9 mouse cellular contexts compared by ENCODE assay signal in the genomic region with DNA sequence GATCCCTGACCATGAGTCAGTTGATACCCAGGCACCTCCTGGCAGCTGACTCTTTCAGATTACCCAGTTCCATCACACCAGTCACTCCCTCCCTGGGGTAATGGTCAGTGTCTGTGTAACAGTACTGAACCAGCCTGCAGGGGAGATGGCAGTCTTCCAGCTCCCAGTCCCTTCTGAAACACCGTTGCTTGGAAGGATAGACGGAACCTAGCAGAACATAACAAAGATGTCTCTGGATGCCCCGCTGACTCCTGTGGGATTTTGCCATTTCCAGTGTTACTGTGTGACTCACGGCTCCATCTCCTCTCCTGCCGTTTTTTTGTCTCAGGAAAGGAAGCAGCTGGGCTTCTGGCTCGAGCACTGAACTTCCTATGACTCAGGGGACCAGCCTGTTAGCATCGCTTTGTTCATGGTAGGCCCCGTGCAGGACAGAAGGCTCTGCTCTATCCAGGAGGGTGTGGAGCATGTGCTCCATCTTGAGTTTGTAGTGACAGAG.
DNase-seq lines count a peak whose midpoint lies in the region; ATAC-seq and TF ChIP-seq lines count a peak whose summit lies in the region.
"Had no signal": no experiment of that assay in that cellular context is flagged by ENCODE, and none has a peak within 500 bp of the region (broad histone marks: within the 10 kb centered on the region; RNA-seq: fewer than 3 reads in every experiment).

No protein-coding gene starts in this region.

- H3K36me3 ChIP-seq in lung, embryonic 16.5 days (ENCODE audit: control insufficient read depth, insufficient read depth, low read length): no peaks in the 10 kb centered on the region
- H3K36me3 ChIP-seq: midbrain, embryonic 12.5 days had no signal

- 26% methylated on average over 8 of the region's 8 CpGs for WGBS in lung, embryonic 16.5 days

- H3K4me3 ChIP-seq in gastrocnemius, adult 2 months: no peak overlapping the region
- H3K4me3 ChIP-seq in lung, embryonic 16.5 days (ENCODE audit: low read length): no peak overlapping the region
- H3K4me3 ChIP-seq: midbrain, embryonic 12.5 days had no signal

- DNase-seq in layer of hippocampus, adult 11-12 months (ENCODE audit: low spot score): peak; percentile 53
- DNase-seq in layer of hippocampus, postnatal 25 days (ENCODE audit: extremely low spot score in 1 of 2, low spot score in 1 of 2): no peak
- peak; percentile 34 to 43 for DNase-seq in adrenal gland, postnatal 36 days
- peak; percentile 42 for DNase-seq in gastrocnemius, adult 2 months
- peak; percentile 13 for DNase-seq in kidney, adult 18-20 months
- no peak for DNase-seq in c-Kit-positive CD71-positive TER-119-positive erythroid progenitor cells, embryonic 14.5 days (ENCODE audit: low spot score)

- H3K27me3 ChIP-seq in lung, embryonic 16.5 days (ENCODE audit: control insufficient read depth, insufficient read depth, low read depth, low read length): no peaks in the 10 kb centered on the region
- H3K27me3 ChIP-seq: midbrain, embryonic 12.5 days had no signal

- H3K4me1 ChIP-seq in lung, embryonic 16.5 days (replicated peaks; ENCODE audit: control insufficient read depth, insufficient read depth, low read length): peaks cover 13% of the 10 kb centered on the region
- H3K4me1 ChIP-seq: midbrain, embryonic 12.5 days had no signal

- peak; percentile 94 for ATAC-seq in lung, embryonic 16.5 days (ENCODE audit: low read depth)
- no peak for ATAC-seq in granulocyte monocyte progenitor cell, adult 5-6 weeks (replicated peaks; ENCODE audit: poor library complexity, severe bottlenecking)

- no peak overlapping the region for H3K27ac ChIP-seq in gastrocnemius, adult 2 months
- peak overlapping the region; percentile 51 for H3K27ac ChIP-seq in lung, embryonic 16.5 days (ENCODE audit: low read length)
- H3K27ac ChIP-seq: midbrain, embryonic 12.5 days had no signal

- intact Hi-C loops in gastrocnemius, adult 2 months (cut with DNase I): no loop called here

- peak overlapping the region; percentile 14; the same call in 1 of the 2 replicates for H3K4me2 ChIP-seq in lung, embryonic 16.5 days (ENCODE audit: low read depth, low read length)
- H3K4me2 ChIP-seq: midbrain, embryonic 12.5 days had no signal

- no peak overlapping the region for H3K9ac ChIP-seq in lung, embryonic 16.5 days (ENCODE audit: low read length)
- H3K9ac ChIP-seq: midbrain, embryonic 12.5 days had no signal

- no peak for TF ChIP-seq CTCF in gastrocnemius, adult 2 months (IDR thresholded peaks at IDR 0.05)

- H3K9me3 ChIP-seq in lung, embryonic 16.5 days (ENCODE audit: control insufficient read depth, low read length): no peaks in the 10 kb centered on the region
- H3K9me3 ChIP-seq: midbrain, embryonic 12.5 days had no signal

Comparison
In these comparisons a context has a peak if more than half of its experiments do, and no peak if none do; other contexts are left out.
1. DNase-seq: peak in layer of hippocampus, adult 11-12 months (single experiment), adrenal gland, postnatal 36 days (2 of 2), gastrocnemius, adult 2 months (single experiment) and kidney, adult 18-20 months (single experiment); none in layer of hippocampus, postnatal 25 days (0 of 2) and c-Kit-positive CD71-positive TER-119-positive erythroid progenitor cells, embryonic 14.5 days (single experiment).